Mouse (Mus musculus) bone marrow, adult 2 months (tissue): Measurements from ENCODE around the gene Kcnh8. TPM values are rescaled to one million over a fixed set of nuclear protein-coding genes. Genes with fewer than 3 reads are reported as not detected.
A peak's percentile ranks its signal among the peaks of the same experiment; 100 is the strongest.

Source experiments
- H3K27ac ChIP-seq: fragments of 200-500 bp; 2 replicates; pipeline ENCODE4 v1.5.1; 2012; ENCODE audit warnings: low read depth, mild to moderate bottlenecking, control low read depth, inconsistent platforms, low read length; ENCODE audit not compliant: control insufficient read depth, poor library complexity, insufficient read depth
- H3K4me1 ChIP-seq: fragments of 200-500 bp; 2 replicates; pipeline ENCODE4 v1.6.1; 2011; ENCODE audit warnings: low read length; ENCODE audit not compliant: control insufficient read depth, insufficient read depth
- H3K4me3 ChIP-seq: fragments of 200-500 bp; replicated peaks from 2 replicates; pipeline ENCODE3; 2011; ENCODE audit warnings: mild to moderate bottlenecking, low read depth, low read length, control low read depth; ENCODE audit not compliant: control insufficient read depth
- CTCF ChIP-seq: fragments of 200-500 bp; IDR thresholded peaks from 2 replicates; pipeline ENCODE4 v1.5.1; 2011; ENCODE audit warnings: low read length, control low read depth; ENCODE audit not compliant: control insufficient read depth, insufficient read depth
- POLR2A ChIP-seq: fragments of 200-500 bp; IDR thresholded peaks from 2 replicates; pipeline ENCODE4 v1.6.1; 2011; ENCODE audit warnings: low read depth, mild to moderate bottlenecking, control low read depth, low read length, borderline replicate concordance; ENCODE audit not compliant: control insufficient read depth
- WGBS: fragments of 180-500 bp; shearing (Covaris S2); methylation state at CpG from one replicate; pipeline ENCODE4 v1.1.7; 2018; 5-methylcytosine and 5-hydroxymethylcytosine counted together
- polyA plus RNA-seq: library from polyadenylated mRNA; stranded (reverse); fragments of >200 nt; gene quantifications from 2 replicates; pipeline ENCODE4 v1.2.4, GENCODE M21; 2011; ENCODE audit warnings: low replicate concordance; ENCODE audit not compliant: missing spikeins, insufficient read depth, insufficient read length

The Kcnh8 gene
- not detected in 2 replicates for polyA plus RNA-seq

GRCm38 (mm10) chr17:52602093-52602780 is at the start of gene Kcnh8:
Gene Kcnh8 (plus strand): TSS chr17:52602709.
- Histone ChIP-seq H3K4me3 (no peak within 1 kb of the TSS), H3K4me1 (no peaks in the 10 kb centered on the region; the same call in 1 of the 2 replicates), H3K27ac (no peak within 1 kb of the TSS; the same call in 1 of the 2 replicates)
- TF ChIP-seq POLR2A = no peak
- under 1% methylated on average over 40 of the region's 40 CpGs for WGBS

- WGBS = 29% methylated on average over 13 of the region's 13 CpGs
- TF ChIP-seq CTCF = peak; percentile 62
- TF ChIP-seq POLR2A = no peak
- Histone ChIP-seq H3K27ac (no peak overlapping the region), H3K4me1 (no peaks in the 10 kb centered on the region), H3K4me3 (no peak overlapping the region)
Observed at GRCm38 (mm10) chr17:52559961-52560720, 42.4 kb upstream of the Kcnh8 start.

GRCm38 (mm10) chr17:52565467-52566155 is 36.9 kb upstream of the Kcnh8 start:
- Histone ChIP-seq H3K27ac (no peak overlapping the region), H3K4me1 (no peaks in the 10 kb centered on the region), H3K4me3 (no peak overlapping the region)
- 36% methylated on average over 4 of the region's 4 CpGs for WGBS
- TF ChIP-seq CTCF = no peak
- TF ChIP-seq POLR2A = no peak

- Histone ChIP-seq H3K27ac (no peak overlapping the region), H3K4me1 (no peaks in the 10 kb centered on the region), H3K4me3 (no peak overlapping the region)
- WGBS = 65% methylated on average over 4 of the region's 4 CpGs
- TF ChIP-seq CTCF (no peak), POLR2A (no peak)
Observed at GRCm38 (mm10) chr17:52569584-52570270, 32.8 kb upstream of the Kcnh8 start.

GRCm38 (mm10) chr17:52572229-52572628 is 30.3 kb upstream of the Kcnh8 start:
- H3K4me1 ChIP-seq = no peaks in the 10 kb centered on the region
- TF ChIP-seq CTCF (no peak), POLR2A (no peak)
- H3K4me3 ChIP-seq = no peak overlapping the region
- 70% methylated on average over 4 of the region's 4 CpGs for WGBS
- H3K27ac ChIP-seq = no peak overlapping the region

- H3K4me1 ChIP-seq = no peaks in the 10 kb centered on the region
- no peak for TF ChIP-seq CTCF
- H3K4me3 ChIP-seq = no peak overlapping the region
- WGBS = 4% methylated on average over 5 of the region's 5 CpGs
- no peak overlapping the region for H3K27ac ChIP-seq
Observed at GRCm38 (mm10) chr17:52591503-52592194, 10.9 kb upstream of the Kcnh8 start.

GRCm38 (mm10) chr17:52599141-52599540 is 3.4 kb upstream of the Kcnh8 start:
- no peak for TF ChIP-seq CTCF
- TF ChIP-seq POLR2A = no peak
- no peak overlapping the region for H3K4me3 ChIP-seq
- H3K27ac ChIP-seq = no peak overlapping the region
- WGBS = 71% methylated on average over 3 of the region's 3 CpGs
- H3K4me1 ChIP-seq = no peaks in the 10 kb centered on the region; the same call in 1 of the 2 replicates
